Mouse (Mus musculus) spleen, postnatal 14 days (tissue): ENCODE results near the gene Scgb2b11.
"Not testable (repeated sequence)": the region's sequence is repeated elsewhere in the genome, so short reads cannot be mapped to it uniquely, and the experiment has no call there.

Experiments
- DNase-seq, 2 experiments: peaks; one replicate each; pipeline ENCODE4 v3.0.0; 2021 to 2022; ENCODE audit warnings: low spot score in 2 of 2

Gene Scgb2b11

GRCm38 (mm10) chr7:32211045-32211444 is at the start of gene Scgb2b11:
Scgb2b11 (minus strand) TSS chr7:32211145.
- not testable (repeated sequence) for DNase-seq

- not testable (repeated sequence) for DNase-seq
Observed at GRCm38 (mm10) chr7:32222540-32222939, 11.6 kb upstream of the Scgb2b11 start, which contains the start of gene Scgb1b11. Scgb1b11 (plus strand) TSS chr7:32222840.
